Mouse (Mus musculus) kidney, postnatal 10 days (tissue): ENCODE data around the gene Olfr1054.
"Not testable (repeated sequence)": the region's sequence is repeated elsewhere in the genome, so short reads cannot be mapped to it uniquely, and the experiment has no call there.

Experiments used
- DNase-seq: peaks from one replicate; pipeline ENCODE4 v3.0.0; 2021; ENCODE audit warnings: mixed read lengths

The Olfr1054 gene

GRCm38 (mm10) chr2:86335333-86335732, at the start of gene Olfr1054:
Olfr1054 (minus strand) TSS chr2:86335433.
- DNase-seq = no peak

- DNase-seq = no peak
These were observed 43.1 kb upstream of the Olfr1054 start, which contains the start of gene Olfr1057 for GRCm38 (mm10) chr2:86378293-86378692. Olfr1057 (minus strand) TSS chr2:86378393.

- DNase-seq = not testable (repeated sequence)
These were observed 31.1 kb upstream of the Olfr1054 start for GRCm38 (mm10) chr2:86366342-86366741.

GRCm38 (mm10) chr2:86362369-86362768, 27.1 kb upstream of the Olfr1054 start, which contains the start of gene Olfr1056:
Olfr1056 (minus strand) TSS chr2:86362469.
- no peak for DNase-seq

GRCm38 (mm10) chr2:86351751-86352150, 16.5 kb upstream of the Olfr1054 start:
- not testable (repeated sequence) for DNase-seq

GRCm38 (mm10) chr2:86350184-86350583, 15.0 kb upstream of the Olfr1054 start, which contains the start of gene Olfr1055:
Olfr1055 (minus strand) TSS chr2:86350284.
- no peak for DNase-seq

GRCm38 (mm10) chr2:86315184-86315583, 20.0 kb downstream of the Olfr1054 start, which contains the start of gene Olfr1053:
Olfr1053 (minus strand) TSS chr2:86315284.
- DNase-seq = no peak

- no peak for DNase-seq
These were observed 43.1 kb downstream of the Olfr1054 start, which contains the start of gene Olfr1052 for GRCm38 (mm10) chr2:86292155-86292554. Olfr1052 (plus strand) TSS chr2:86292455.
